Mouse (Mus musculus) heart, postnatal 4 days (tissue): ENCODE results near the gene Zfp804b. TPM values are rescaled to one million over a fixed set of nuclear protein-coding genes. Genes with fewer than 3 reads are reported as not detected.

ENCODE experiments used
- total RNA-seq, 2 experiments: library from RNA; stranded (reverse); gene quantifications; 2 replicates each; pipeline ENCODE4 v1.2.3; 2021

Zfp804b gene
- total RNA-seq, 2 experiments from 2014 or later, result 0.16 to 0.21 TPM

Other genes starting within 250 kb of the Zfp804b start
- not detected for gene Tex47, start 40.6 kb downstream of the Zfp804b start, total RNA-seq